Mouse (Mus musculus) mesoderm, embryonic 11.5 days (tissue): ENCODE data around the gene Dcaf6.
A peak's percentile ranks its signal among the peaks of the same experiment; 100 is the strongest.

ENCODE experiments used
- DNase-seq: peaks from one replicate; pipeline ENCODE4 v3.0.0-alpha.2; 2012; ENCODE audit warnings: low read depth, low spot score

Gene Dcaf6

GRCm38 (mm10) chr1:165321891-165322290, 138.4 kb downstream of the Dcaf6 start:
- DNase-seq, result no peak

- DNase-seq, result no peak
Observed at GRCm38 (mm10) chr1:165321393-165321861, 138.8 kb downstream of the Dcaf6 start.

GRCm38 (mm10) chr1:165320141-165320934, 139.9 kb downstream of the Dcaf6 start:
- DNase-seq, result peak; percentile 75

- DNase-seq, result no peak
Observed at GRCm38 (mm10) chr1:165316361-165316760, 143.9 kb downstream of the Dcaf6 start.

GRCm38 (mm10) chr1:165308180-165308579, 152.1 kb downstream of the Dcaf6 start:
- DNase-seq, result no peak

GRCm38 (mm10) chr1:165304341-165304740, 155.9 kb downstream of the Dcaf6 start:
- no peak for DNase-seq

GRCm38 (mm10) chr1:165303209-165303608, 157.1 kb downstream of the Dcaf6 start:
- no peak for DNase-seq

GRCm38 (mm10) chr1:165302455-165303208, 157.6 kb downstream of the Dcaf6 start:
- DNase-seq, result no peak

GRCm38 (mm10) chr1:165301567-165301966, 158.7 kb downstream of the Dcaf6 start:
- DNase-seq, result no peak

- DNase-seq, result no peak
Observed at GRCm38 (mm10) chr1:165301108-165301507, 159.2 kb downstream of the Dcaf6 start.

- DNase-seq, result no peak
Observed at GRCm38 (mm10) chr1:165295489-165295888, 164.8 kb downstream of the Dcaf6 start, which contains the start of gene Gpr161. Gene Gpr161, plus strand, starts transcription at chr1:165295789.

- DNase-seq, result no peak
Observed at GRCm38 (mm10) chr1:165291606-165292005, 168.7 kb downstream of the Dcaf6 start.

GRCm38 (mm10) chr1:165289831-165290230, 170.4 kb downstream of the Dcaf6 start:
- DNase-seq, result no peak

GRCm38 (mm10) chr1:165288165-165288564, 172.1 kb downstream of the Dcaf6 start:
- no peak for DNase-seq

- no peak for DNase-seq
Observed at GRCm38 (mm10) chr1:165284096-165284495, 176.2 kb downstream of the Dcaf6 start.

- no peak for DNase-seq
Observed at GRCm38 (mm10) chr1:165282967-165283345, 177.3 kb downstream of the Dcaf6 start.

GRCm38 (mm10) chr1:165282222-165282966, 177.9 kb downstream of the Dcaf6 start:
- DNase-seq, result peak; percentile 61

- peak; percentile 75 for DNase-seq
Observed at GRCm38 (mm10) chr1:165281351-165282221, 178.7 kb downstream of the Dcaf6 start.

GRCm38 (mm10) chr1:165280741-165281140, 179.5 kb downstream of the Dcaf6 start:
- no peak for DNase-seq
